Mouse (Mus musculus) MEL (cell line): ENCODE measurements at regions not wholly inside any gene's neighbourhood (a gene's known extent, or its start where the extent isn't known, plus 50 kb on each side); places are given as distances from the start of the nearest gene placed in this dataset.

ENCODE experiments used
- DNase-seq: peaks from one replicate; pipeline ENCODE4 v3.0.0; 2011; ENCODE audit warnings: low read depth, low spot score
- H3K27ac ChIP-seq: 2 replicates; pipeline ENCODE4 v1.5.1; 2012; ENCODE audit warnings: low read depth, mild to moderate bottlenecking, control low read depth, low read length, moderate library complexity; ENCODE audit not compliant: control insufficient read depth
- H3K27me3 ChIP-seq, 2 experiments: fragments of 150-350 bp in 1 of 2; sonication (generic) in 1 of 2; 2 replicates each; pipeline ENCODE4 v1.6.1; 2012; ENCODE audit warnings: low read length in 2 of 2, mild to moderate bottlenecking in 2 of 2, improper control_type of control experiment in 1 of 2, moderate library complexity in 1 of 2; ENCODE audit not compliant: insufficient read depth in 2 of 2, control insufficient read depth in 1 of 2
- H3K36me3 ChIP-seq, 2 experiments: 2 replicates each; pipeline ENCODE4 v1.6.1; 2012 to 2014; ENCODE audit warnings: low read length in 2 of 2, improper control_type of control experiment in 1 of 2, inconsistent platforms in 1 of 2, mild to moderate bottlenecking in 1 of 2; ENCODE audit not compliant: insufficient read depth in 2 of 2, control insufficient read depth in 1 of 2
- H3K4me1 ChIP-seq, 2 experiments: fragments of 150-350 bp in 1 of 2; sonication (generic) in 1 of 2; 2 replicates each; pipeline ENCODE4 v1.6.1; 2012; ENCODE audit warnings: low read length in 2 of 2, improper control_type of control experiment in 1 of 2, mild to moderate bottlenecking in 1 of 2; ENCODE audit not compliant: insufficient read depth in 2 of 2, control insufficient read depth in 1 of 2
- H3K4me3 ChIP-seq, 2 experiments: fragments of 150-350 bp in 1 of 2; sonication (generic) in 1 of 2; 2 replicates each; pipeline ENCODE4 v1.5.1; 2012; ENCODE audit warnings: low read depth in 2 of 2, low read length in 2 of 2, mild to moderate bottlenecking in 2 of 2, moderate library complexity in 2 of 2, control low read depth in 1 of 2, improper control_type of control experiment in 1 of 2; ENCODE audit not compliant: control insufficient read depth in 1 of 2, insufficient read depth in 1 of 2
- H3K79me2 ChIP-seq: 2 replicates; pipeline ENCODE4 v1.6.1; 2012; ENCODE audit warnings: mild to moderate bottlenecking, low read length, moderate library complexity; ENCODE audit not compliant: control insufficient read depth, poor library complexity, insufficient read depth
- H3K9ac ChIP-seq: 2 replicates; pipeline ENCODE4 v1.6.1; 2012; ENCODE audit warnings: low read depth, mild to moderate bottlenecking, control low read depth, low read length, moderate library complexity; ENCODE audit not compliant: control insufficient read depth, poor library complexity, severe bottlenecking
- H3K9me3 ChIP-seq: fragments of 150-350 bp; sonication (generic); replicated peaks from 2 replicates; pipeline ENCODE4 v1.6.1; 2012; ENCODE audit warnings: mild to moderate bottlenecking, low read length, improper control_type of control experiment, moderate library complexity; ENCODE audit not compliant: insufficient read depth
- CHD1 ChIP-seq: IDR thresholded peaks from 2 replicates; pipeline ENCODE4 v1.6.1; 2012; ENCODE audit warnings: low read depth, mild to moderate bottlenecking, inconsistent platforms, low read length, improper control_type of control experiment
- CTCF ChIP-seq, 3 experiments: IDR thresholded peaks in 2 of 3; conservative IDR thresholded peaks in 1 of 3; 2 replicates each; pipeline ENCODE4 v1.5.1; 2011 to 2012; ENCODE audit warnings: low read length in 3 of 3, low read depth in 2 of 3, mild to moderate bottlenecking in 2 of 3, improper control_type of control experiment in 1 of 3, inconsistent platforms in 1 of 3, mixed read lengths in 1 of 3, moderate library complexity in 1 of 3; ENCODE audit not compliant: control insufficient read depth in 1 of 3, insufficient read depth in 1 of 3, poor library complexity in 1 of 3, severe bottlenecking in 1 of 3
- ELF1 ChIP-seq: IDR thresholded peaks from 2 replicates; pipeline ENCODE4 v1.6.1; 2014; ENCODE audit warnings: low read depth, mild to moderate bottlenecking, inconsistent platforms, low read length, improper control_type of control experiment, moderate library complexity
- EP300 ChIP-seq, 2 experiments: IDR thresholded peaks; 2 replicates each; pipeline ENCODE4 v1.6.1; 2011; ENCODE audit warnings: improper control_type of control experiment in 2 of 2, low read length in 2 of 2, low read depth in 1 of 2, mild to moderate bottlenecking in 1 of 2
- ETS1 ChIP-seq: IDR thresholded peaks from 2 replicates; pipeline ENCODE4 v1.6.1; 2012; ENCODE audit warnings: low read depth, mild to moderate bottlenecking, inconsistent platforms, low read length, improper control_type of control experiment, moderate library complexity
- GATA1 ChIP-seq: IDR thresholded peaks from 2 replicates; pipeline ENCODE4 v1.6.1; 2011; ENCODE audit warnings: low read depth, low read length, improper control_type of control experiment
- HCFC1 ChIP-seq: IDR thresholded peaks from 2 replicates; pipeline ENCODE4 v1.6.1; 2012; ENCODE audit warnings: low read depth, mild to moderate bottlenecking, inconsistent platforms, low read length, improper control_type of control experiment, moderate library complexity
- JUND ChIP-seq: IDR thresholded peaks from 2 replicates; pipeline ENCODE4 v1.6.1; 2011; ENCODE audit warnings: low read depth, mild to moderate bottlenecking, improper control_type of control experiment, low read length
- KAT2A ChIP-seq: conservative IDR thresholded peaks from 2 replicates; pipeline ENCODE4 v1.6.1; 2012; ENCODE audit warnings: low read depth, low read length, improper control_type of control experiment, inconsistent platforms
- MAFK ChIP-seq: IDR thresholded peaks from 2 replicates; pipeline ENCODE4 v1.6.1; 2011; ENCODE audit warnings: low read depth, mild to moderate bottlenecking, low read length, improper control_type of control experiment, borderline replicate concordance
- MAX ChIP-seq: IDR thresholded peaks from 2 replicates; pipeline ENCODE4 v1.6.1; 2011; ENCODE audit warnings: low read length, improper control_type of control experiment
- MAZ ChIP-seq: IDR thresholded peaks from 2 replicates; pipeline ENCODE4 v1.6.1; 2012; ENCODE audit warnings: low read depth, mild to moderate bottlenecking, inconsistent platforms, low read length, improper control_type of control experiment
- MXI1 ChIP-seq: IDR thresholded peaks from 2 replicates; pipeline ENCODE4 v1.6.1; 2011; ENCODE audit warnings: mild to moderate bottlenecking, low read depth, low read length, improper control_type of control experiment
- MYB ChIP-seq: IDR thresholded peaks from 2 replicates; pipeline ENCODE4 v1.6.1; 2011; ENCODE audit warnings: mild to moderate bottlenecking, low read depth, low read length, improper control_type of control experiment
- NRF1 ChIP-seq: IDR thresholded peaks from 2 replicates; pipeline ENCODE4 v1.6.1; 2014; ENCODE audit warnings: low read depth, mild to moderate bottlenecking, inconsistent platforms, low read length, improper control_type of control experiment, moderate library complexity; ENCODE audit not compliant: poor library complexity, insufficient read depth, severe bottlenecking
- POLR2A ChIP-seq, 2 experiments: IDR thresholded peaks; 2 replicates each; pipeline ENCODE4 v1.6.1; 2011 to 2012; ENCODE audit warnings: low read length in 2 of 2, mild to moderate bottlenecking in 2 of 2, control low read depth in 1 of 2, improper control_type of control experiment in 1 of 2, low read depth in 1 of 2, moderate library complexity in 1 of 2; ENCODE audit not compliant: control insufficient read depth in 1 of 2, insufficient read depth in 1 of 2, poor library complexity in 1 of 2
- POLR2AphosphoS2 ChIP-seq: IDR thresholded peaks from 2 replicates; pipeline ENCODE4 v1.6.1; 2011; ENCODE audit warnings: low read length, improper control_type of control experiment
- RAD21 ChIP-seq: IDR thresholded peaks from 2 replicates; pipeline ENCODE4 v1.6.1; 2011; ENCODE audit warnings: mild to moderate bottlenecking, low read depth, low read length, improper control_type of control experiment
- SIN3A ChIP-seq: IDR thresholded peaks from 2 replicates; pipeline ENCODE4 v1.6.1; 2012; ENCODE audit warnings: low read length, improper control_type of control experiment, inconsistent platforms
- SMC3 ChIP-seq: IDR thresholded peaks from 2 replicates; pipeline ENCODE4 v1.6.1; 2011; ENCODE audit warnings: low read depth, low read length, improper control_type of control experiment
- TAL1 ChIP-seq: IDR thresholded peaks from 2 replicates; pipeline ENCODE4 v1.6.1; 2012; ENCODE audit warnings: mild to moderate bottlenecking, inconsistent platforms, low read length, moderate library complexity, mixed read lengths
- UBTF ChIP-seq: IDR thresholded peaks from 2 replicates; pipeline ENCODE4 v1.6.1; 2012; ENCODE audit warnings: low read depth, mild to moderate bottlenecking, inconsistent platforms, low read length, improper control_type of control experiment, moderate library complexity, borderline replicate concordance; ENCODE audit not compliant: insufficient read depth
- USF1 ChIP-seq: IDR thresholded peaks from 2 replicates; pipeline ENCODE4 v1.6.1; 2014; ENCODE audit warnings: low read depth, mild to moderate bottlenecking, inconsistent platforms, low read length, improper control_type of control experiment, moderate library complexity
- ZNF384 ChIP-seq: IDR thresholded peaks from 2 replicates; pipeline ENCODE4 v1.6.1; 2012; ENCODE audit warnings: low read depth, mild to moderate bottlenecking, inconsistent platforms, low read length, improper control_type of control experiment

DNA sequence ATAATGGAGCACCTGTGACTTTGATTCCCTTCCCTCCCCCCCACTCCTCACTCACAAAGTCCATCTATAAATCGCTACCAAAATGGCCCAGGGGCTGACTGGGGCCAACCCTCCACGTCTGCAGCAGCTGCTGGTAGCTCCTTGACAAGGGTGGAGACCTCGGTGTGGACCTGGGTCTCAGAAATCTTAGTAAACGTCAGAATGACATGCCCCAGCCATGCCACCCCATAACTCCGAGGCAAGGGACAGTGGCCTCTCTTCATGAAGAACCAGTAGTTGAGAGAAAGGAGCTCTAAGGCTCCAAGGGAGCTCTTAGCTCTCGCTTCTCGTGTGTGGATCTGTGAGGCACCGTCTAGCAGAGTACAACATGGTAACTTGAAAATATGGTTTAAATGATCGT, 398.4 kb downstream of the Zfp536 start:
- Histone ChIP-seq H3K9me3 (no peaks in the 10 kb centered on the region), H3K9ac (no peak overlapping the region), H3K4me1 (no peaks in the 10 kb centered on the region), H3K27ac (no peak overlapping the region), H3K4me3 (no peak overlapping the region), H3K79me2 (no peaks in the 10 kb centered on the region), H3K27me3 (no peaks in the 10 kb centered on the region), H3K36me3 (no peaks in the 10 kb centered on the region)
- TF ChIP-seq USF1 (no peak), MAX (no peak), ELF1 (no peak), MYB (no peak), SMC3 (no peak), ETS1 (no peak), MXI1 (no peak), JUND (no peak)
- DNase-seq: no peak

GRCm38 (mm10) chr7:37375591-37375990, 397.9 kb downstream of the Zfp536 start:
- DNase-seq: no peak
- no peaks in the 10 kb centered on the region for H3K27me3 ChIP-seq
- H3K4me3 ChIP-seq: no peak overlapping the region
- no peaks in the 10 kb centered on the region for H3K4me1 ChIP-seq
- no peaks in the 10 kb centered on the region for H3K36me3 ChIP-seq
- no peaks in the 10 kb centered on the region for H3K79me2 ChIP-seq
- no peaks in the 10 kb centered on the region for H3K9me3 ChIP-seq
- H3K9ac ChIP-seq: no peak overlapping the region
- TF ChIP-seq SIN3A: no peak
- no peak for TF ChIP-seq RAD21
- TF ChIP-seq GATA1: no peak
- TF ChIP-seq MXI1: no peak
- no peak for TF ChIP-seq MYB
- TF ChIP-seq ETS1: no peak
- TF ChIP-seq ZNF384: no peak
- TF ChIP-seq JUND: no peak
- TF ChIP-seq CTCF (IDR thresholded peaks at IDR 0.05 in 2 of 3, conservative IDR thresholded peaks at IDR 0.05 in 1 of 3; ENCODE audit: control insufficient read depth in 1 of 3, insufficient read depth in 1 of 3, low read depth in 2 of 3, low read length in 3 of 3, poor library complexity in 1 of 3, severe bottlenecking in 1 of 3): no peak
- no peak for TF ChIP-seq KAT2A
- H3K27ac ChIP-seq: no peak overlapping the region

DNA sequence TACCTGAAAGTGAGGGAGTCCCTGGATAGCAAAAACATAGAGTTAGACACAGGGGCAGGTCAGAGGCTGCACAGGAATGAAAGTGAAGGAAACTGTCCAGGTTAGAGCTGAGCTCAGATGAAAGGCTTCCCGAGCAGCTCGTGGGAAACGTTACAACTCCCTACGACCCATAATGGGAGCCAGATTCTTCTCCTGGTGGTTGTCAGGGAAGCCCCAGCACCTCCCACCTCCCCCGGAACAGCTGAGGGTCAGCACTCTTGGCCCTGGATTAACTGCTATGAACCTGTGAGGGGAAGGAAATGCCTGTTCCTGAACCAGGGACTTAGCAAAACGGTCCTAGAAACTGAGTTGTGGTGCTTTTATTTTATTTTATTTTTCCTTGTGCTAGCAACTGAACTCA, 397.2 kb downstream of the Zfp536 start:
- Histone ChIP-seq H3K4me3 (no peak overlapping the region), H3K4me1 (no peaks in the 10 kb centered on the region), H3K9ac (no peak overlapping the region), H3K27ac (no peak overlapping the region), H3K9me3 (no peaks in the 10 kb centered on the region), H3K79me2 (no peaks in the 10 kb centered on the region), H3K36me3 (no peaks in the 10 kb centered on the region), H3K27me3 (no peaks in the 10 kb centered on the region)
- DNase-seq: no peak
- no peak for TF ChIP-seq ZNF384
- TF ChIP-seq POLR2AphosphoS2: no peak
- TF ChIP-seq GATA1: no peak
- TF ChIP-seq MXI1: no peak
- no peak for TF ChIP-seq MAZ
- TF ChIP-seq CHD1: no peak
- no peak for TF ChIP-seq ELF1
- TF ChIP-seq MYB: no peak
- no peak for TF ChIP-seq CTCF (IDR thresholded peaks at IDR 0.05 in 2 of 3, conservative IDR thresholded peaks at IDR 0.05 in 1 of 3; ENCODE audit: control insufficient read depth in 1 of 3, insufficient read depth in 1 of 3, low read depth in 2 of 3, low read length in 3 of 3, poor library complexity in 1 of 3, severe bottlenecking in 1 of 3)
- TF ChIP-seq NRF1: no peak
- no peak for TF ChIP-seq MAFK
- TF ChIP-seq SIN3A: no peak
- no peak for TF ChIP-seq ETS1
- TF ChIP-seq EP300 (IDR thresholded peaks at IDR 0.05; ENCODE audit: low read depth in 1 of 2, low read length in 2 of 2): no peak
- no peak for TF ChIP-seq TAL1
- no peak for TF ChIP-seq UBTF
- TF ChIP-seq HCFC1: no peak
- no peak for TF ChIP-seq POLR2A (IDR thresholded peaks at IDR 0.05; ENCODE audit: control insufficient read depth in 1 of 2, insufficient read depth in 1 of 2, low read depth in 1 of 2, low read length in 2 of 2, poor library complexity in 1 of 2)
